Mouse (Mus musculus) testis, postnatal 10 days (tissue): Measurements from ENCODE around the gene Smpd4.
A peak's percentile ranks its signal among the peaks of the same experiment; 100 is the strongest.

ENCODE experiments used
- DNase-seq: peaks from one replicate; pipeline ENCODE4 v3.0.0; 2021; ENCODE audit warnings: low spot score

Smpd4 gene

DNA sequence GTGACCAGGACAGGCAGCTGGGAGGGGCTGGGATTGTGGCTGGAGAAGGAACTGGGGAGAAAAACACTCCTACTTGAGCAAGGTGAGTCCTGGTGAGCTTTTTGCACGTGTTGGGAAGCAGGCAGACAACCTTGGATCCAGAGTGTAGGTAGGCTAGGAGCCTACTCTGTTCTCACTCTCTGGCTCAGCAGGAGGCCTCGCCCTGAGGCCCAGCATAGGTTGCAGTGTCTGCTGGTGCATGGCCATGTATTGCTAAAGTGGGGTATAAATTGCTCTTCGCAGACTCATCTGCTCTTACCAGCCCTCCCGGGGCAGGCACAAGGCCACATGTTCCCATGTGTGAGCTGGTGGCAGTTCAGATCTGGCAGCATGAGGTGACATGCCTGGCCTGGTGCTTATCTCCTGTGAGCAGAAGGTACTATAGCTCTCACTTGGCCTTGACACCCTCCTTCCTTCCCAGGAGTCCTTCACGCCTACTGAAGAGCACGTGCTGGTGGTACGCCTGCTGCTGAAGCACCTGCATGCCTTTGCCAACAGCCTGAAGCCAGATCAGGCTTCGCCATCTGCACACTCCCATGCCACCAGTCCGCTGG, 19.0 kb downstream of the Smpd4 start:
- DNase-seq: no peak

DNA sequence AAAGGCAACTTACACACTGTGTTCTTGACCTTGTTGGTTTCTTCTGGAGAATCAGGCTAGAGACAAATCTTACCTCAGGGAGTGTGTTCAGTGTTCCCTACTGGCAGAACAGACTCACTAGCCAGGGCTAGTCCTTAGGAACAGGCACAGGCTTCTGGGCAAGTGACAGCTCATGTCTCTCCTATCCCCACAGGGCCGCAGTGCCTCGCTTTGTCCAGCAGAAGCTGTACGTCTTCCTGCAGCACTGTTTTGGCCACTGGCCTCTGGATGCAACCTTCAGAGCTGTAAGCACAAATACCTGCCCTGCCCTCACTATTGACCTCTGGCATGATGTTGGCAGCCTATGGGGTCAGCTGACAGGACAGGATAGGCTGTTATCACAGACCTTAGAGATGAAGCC, 19.9 kb downstream of the Smpd4 start:
- no peak for DNase-seq

DNA sequence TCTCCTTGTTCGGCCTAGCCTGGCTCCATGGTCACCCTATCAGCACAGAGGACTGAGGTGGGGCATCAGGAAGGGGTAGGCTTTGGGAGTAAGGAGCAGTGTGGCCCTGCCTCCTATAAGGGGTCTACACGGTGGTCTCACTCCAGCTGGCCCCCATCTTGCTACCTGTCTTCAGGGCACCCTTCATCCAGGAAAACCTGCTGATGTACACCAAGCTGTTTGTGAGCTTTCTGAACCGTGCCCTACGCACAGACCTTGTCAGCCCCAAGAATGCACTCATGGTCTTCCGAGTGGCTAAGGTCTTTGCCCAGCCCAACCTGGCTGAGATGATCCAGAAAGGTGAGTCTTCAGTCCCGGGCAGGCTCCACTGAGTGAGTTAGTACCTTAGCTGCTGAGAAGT, 20.8 kb downstream of the Smpd4 start:
- DNase-seq: no peak

DNA sequence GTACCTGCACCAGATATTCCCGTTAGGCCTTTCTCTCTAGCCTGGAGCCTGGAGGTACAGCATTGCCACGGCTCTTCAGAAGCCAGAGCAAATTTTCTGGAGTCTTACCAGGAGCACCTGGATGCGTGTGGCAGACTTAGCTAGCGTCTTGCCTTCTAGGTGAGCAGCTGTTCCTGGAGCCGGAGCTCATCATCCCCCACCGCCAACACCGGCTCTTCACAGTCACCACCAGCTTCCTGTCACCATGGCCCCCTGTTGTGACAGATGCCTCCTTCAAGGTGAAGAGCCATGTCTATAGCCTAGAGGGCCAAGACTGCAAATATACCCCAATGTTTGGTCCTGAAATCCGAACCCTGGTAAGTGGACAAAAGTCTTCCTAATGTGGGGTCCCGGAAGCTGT, 21.6 kb downstream of the Smpd4 start:
- DNase-seq: no peak

DNA sequence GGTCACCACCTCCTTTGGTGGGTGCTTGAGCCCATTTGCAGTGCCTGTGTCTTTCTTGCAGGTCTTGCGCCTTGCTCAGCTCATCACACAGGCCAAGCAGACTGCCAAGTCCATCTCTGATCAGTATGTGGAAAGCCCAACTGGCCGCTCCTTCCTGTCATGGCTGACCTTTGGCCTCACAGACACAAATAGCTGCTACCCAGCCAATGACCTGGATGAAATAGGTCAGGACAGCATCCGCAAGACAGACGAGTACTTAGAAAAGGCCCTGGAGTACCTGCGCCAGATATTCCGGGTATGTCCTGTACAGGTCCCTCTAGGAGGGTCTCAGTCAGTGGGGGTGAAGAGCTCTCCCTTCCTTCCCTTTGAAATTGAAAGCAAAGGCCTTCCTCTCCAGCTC, 22.1 kb downstream of the Smpd4 start:
- no peak for DNase-seq

DNA sequence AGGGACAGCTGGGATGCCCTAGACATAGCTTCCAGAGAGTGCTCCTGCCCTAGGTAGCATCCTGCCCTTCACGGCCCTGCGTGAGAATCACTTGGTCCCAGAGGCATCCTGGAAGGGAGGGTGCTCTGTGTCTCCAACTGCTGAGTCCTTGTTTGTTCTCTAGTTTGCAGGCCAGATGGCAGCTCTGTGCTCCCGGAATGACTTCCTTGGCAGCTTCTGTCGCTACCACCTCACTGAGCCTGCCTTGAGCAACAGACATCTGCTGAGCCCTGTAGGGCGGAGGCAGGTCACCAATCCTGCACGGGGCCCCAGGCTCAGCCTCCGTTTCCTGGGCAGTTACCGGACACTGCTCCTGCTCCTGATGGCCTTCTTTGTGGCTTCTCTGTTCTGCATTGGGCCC, 23.2 kb downstream of the Smpd4 start:
- DNase-seq: peak; percentile 37

DNA sequence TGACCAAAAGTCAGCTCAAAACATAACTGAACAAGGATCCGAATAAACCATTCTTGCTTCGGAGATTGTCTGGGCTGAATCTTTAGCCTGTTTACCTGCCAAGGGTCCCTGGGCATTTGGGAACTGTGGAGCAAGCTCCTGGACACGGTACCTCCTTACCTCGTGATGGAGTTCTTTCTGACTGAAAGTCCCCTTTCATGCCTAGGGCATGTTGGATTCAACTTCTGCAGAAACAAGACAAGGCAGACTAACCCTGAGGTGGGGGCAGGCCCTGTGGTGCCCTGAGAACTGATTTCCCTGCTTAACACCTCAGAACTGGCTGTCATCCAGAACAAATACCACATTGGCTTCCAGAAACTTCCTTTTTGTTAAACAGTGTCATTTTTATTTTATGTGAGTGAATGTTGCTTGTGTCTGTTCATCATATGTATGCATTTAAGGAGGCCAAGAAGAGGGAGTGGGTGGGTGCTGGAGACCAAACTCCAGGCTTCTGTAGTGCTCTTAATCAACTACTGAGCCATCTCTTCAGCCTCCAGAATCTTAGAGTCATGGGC, 24.4 kb downstream of the Smpd4 start:
- no peak for DNase-seq

DNA sequence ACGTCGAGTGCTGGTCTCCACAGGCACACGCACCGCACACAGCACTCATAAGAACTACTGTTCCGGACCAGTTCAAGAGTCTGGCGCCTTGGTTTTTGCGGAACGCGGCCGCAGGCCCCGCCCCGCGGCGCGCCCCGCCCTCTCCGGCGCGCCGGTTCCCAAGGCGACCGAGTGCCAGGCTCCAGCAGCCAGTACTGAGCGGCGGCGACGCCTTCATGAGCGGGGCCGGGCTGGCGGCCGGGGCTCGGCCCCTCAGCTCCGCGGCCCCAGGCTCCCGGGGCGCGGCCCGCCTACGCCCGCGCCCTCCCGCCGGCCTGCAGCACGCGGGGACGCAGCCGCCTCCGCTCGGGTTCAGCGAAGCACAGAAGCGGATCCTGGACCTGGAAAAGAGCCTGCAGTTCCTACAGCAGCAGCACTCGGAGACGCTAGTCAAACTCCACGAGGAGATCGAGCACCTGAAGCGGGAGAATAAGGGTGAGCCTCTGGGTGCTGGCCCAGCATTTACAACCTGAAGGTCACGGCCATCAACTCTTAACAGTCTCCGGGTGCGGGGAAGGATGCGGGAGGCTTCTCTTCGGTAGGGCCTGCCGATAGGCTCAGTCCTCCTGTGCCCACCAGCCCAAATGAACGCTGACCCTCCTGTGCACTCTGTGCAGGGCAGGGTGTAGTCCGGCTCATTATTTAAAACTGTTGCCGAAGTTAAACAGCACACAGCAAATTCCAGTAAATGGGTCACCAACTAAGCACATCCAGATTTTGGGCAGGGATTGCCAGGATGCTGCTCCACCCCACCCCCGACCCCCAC, 27.4 kb downstream of the Smpd4 start, which contains the start of gene Ccdc74a:
Gene Ccdc74a (plus strand): TSS at position 161 of the 805 bp plus-strand sequence.
- DNase-seq: peak; percentile 85

DNA sequence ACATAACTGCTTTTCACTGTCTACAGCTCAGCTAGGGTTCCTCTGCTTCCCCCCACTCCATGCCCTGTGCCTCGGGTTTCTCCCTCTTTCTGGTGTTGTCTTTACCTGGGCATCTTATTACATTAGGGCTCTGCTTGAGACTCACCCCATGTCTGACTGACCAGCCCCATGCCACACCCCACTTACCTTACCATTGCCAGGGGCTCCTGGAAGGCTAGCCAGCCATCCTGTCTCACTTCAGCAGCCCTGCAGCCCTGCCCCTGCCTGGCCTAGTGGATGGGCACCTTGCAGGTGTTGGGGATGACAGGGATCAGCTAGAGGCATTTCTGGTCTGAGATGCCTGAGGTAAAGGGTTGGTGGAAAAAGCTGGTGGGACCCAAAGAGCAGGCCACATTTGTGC, 28.0 kb downstream of the Smpd4 start:
- DNase-seq: no peak

DNA sequence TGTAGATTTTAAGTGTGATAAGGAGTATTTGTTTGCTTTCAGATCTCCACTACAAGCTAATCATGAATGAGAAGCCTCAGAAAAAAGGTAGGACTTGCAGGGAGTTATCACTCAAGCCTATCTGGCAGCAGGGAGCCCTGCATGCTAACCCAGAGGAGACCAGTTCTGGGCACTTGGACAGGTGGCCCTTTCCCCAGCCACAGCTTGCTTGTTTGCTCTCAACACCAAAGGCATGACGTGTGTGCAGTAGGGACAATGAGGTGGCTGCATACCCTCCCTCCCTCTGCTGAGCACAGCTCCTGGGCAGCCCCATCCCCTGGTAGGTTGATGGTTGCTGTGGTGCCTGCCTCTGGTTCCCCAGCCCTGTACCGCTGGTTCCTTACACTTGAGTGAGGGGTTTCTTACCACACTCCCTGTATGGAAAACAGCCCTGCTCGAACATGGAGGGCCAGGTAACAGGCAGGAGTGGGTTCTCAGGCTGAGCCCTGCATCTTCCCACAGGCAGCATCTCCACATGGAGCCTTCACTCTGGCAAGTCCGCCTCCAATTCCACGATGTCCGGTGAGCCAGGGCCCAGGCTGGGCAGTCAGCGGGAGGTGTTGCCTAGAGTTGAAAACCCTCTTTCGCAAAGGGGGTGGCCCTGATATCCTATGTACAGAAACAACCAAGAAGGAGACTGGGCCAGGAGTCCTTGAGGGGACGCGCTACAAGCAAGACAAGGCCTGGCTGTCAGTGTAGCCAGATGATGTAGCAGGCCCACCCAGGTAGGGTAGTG, 28.6 kb downstream of the Smpd4 start:
- no peak for DNase-seq

DNA sequence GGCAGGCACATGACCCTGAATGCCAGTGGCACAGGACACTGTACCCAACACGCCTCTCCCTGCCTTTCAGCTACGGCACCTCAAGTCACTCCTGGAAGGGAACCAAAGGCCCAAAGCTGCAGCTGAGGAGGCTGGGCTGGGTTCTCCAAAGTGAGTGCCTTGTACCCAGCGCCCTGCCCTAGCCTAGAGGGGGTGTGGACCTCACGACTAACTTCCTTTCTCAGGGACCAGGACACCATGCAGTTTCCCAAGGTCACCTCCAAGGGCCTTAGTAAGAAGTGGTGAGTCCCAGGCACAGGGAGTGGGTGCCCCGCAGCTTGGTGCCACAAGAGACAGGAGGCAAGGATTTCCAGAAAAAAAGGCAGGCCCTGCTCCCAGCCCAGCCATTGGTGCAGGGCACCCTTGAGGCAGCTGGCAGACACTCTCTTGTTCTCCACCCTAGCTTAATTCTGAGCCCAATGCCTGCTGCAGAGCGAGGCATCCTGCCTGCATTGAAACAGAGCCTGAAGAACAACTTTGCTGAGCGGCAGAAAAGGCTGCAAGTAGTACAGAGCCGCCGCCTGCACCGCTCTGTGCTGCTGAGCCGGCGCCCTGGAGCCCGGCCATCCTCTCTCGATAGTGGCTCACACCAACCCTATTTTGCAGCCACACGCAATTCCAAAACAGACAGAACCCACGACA, 30.9 kb downstream of the Smpd4 start:
- no peak for DNase-seq

DNA sequence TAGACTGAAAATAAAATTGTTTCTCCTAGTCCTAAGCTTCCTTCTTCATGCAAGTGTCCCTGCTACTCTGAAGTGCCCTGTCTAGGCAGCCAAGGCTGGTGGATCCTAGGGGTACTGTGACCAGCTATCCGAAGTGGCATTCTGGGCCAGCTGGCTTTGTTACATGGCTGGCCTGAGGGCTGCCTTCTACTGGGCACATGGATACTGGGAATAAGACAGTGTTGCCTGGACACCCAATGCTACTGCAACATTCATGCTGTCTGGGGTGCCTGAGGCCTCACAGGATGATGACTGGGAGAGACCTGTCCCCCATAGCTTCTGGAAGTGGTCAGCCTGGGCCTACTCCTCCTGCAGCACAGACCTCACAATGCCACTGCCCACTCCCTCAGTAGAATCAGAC, 31.6 kb downstream of the Smpd4 start:
- DNase-seq: no peak

DNA sequence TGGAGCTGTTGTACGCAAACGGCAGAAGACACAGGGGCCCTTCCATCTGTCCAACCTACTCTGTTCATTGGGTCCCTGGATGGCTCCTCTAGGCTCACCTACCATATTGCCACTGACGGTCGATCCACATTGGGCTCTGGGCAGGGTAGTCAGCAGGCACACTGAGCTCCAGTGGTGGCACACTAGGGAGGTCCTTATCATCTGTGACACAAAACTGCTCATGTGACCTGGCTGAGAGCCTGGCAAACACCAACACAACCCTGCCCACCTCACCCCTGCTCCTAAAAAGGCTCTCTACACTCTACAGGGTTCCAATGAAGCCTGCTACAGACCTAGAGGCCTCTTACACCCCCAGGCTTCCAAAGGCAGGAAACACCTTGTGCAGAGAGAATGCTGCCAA, 33.5 kb downstream of the Smpd4 start:
- no peak for DNase-seq

DNA sequence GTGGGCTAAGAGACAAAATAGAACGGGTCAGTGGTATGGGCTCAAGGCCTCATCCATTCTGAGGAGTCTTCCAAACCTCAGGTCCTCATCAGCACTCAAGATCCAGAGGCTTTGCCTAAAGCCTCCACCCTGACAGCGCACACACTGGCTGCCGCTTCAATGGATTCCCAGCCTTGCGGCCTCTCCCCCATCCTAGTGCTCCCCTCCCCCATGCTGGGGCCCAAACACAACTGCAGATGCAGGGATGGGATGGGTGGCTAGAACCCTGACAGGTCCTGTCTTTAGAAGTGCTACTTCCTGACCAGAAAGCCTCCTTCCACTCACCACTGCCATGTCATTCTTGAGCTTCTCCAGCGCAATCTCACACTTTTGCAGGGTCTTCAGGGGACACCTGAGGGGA, 34.4 kb downstream of the Smpd4 start:
- no peak for DNase-seq

DNA sequence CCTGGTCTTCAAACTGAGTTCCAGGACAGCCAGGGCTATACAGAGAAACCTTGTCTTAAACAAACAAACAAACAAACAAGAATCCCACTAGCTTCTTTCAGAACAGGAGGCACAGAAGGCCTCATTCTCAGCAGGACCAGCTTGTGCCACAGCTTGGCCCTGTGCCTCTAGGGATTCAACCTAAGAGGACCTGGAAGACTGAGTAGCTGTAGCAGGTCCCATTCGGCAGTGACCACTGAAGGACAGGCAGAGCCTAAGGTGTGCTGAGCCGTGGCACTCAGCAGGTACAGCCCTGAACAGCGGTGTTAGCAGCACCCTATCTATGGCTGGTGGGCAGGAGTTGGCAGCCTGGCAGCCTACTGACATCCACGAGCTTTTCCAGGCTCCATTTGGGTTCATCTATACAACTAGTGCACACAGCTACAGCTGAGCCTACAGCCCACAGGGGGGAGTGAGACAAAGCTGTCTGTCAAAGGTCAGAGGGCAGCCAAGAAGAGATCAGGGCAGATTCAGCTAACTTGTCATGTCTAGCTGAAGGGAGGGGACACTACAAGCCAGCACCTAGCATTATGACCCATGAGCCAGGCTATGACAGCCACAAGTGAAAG, 35.1 kb downstream of the Smpd4 start:
- DNase-seq: no peak

DNA sequence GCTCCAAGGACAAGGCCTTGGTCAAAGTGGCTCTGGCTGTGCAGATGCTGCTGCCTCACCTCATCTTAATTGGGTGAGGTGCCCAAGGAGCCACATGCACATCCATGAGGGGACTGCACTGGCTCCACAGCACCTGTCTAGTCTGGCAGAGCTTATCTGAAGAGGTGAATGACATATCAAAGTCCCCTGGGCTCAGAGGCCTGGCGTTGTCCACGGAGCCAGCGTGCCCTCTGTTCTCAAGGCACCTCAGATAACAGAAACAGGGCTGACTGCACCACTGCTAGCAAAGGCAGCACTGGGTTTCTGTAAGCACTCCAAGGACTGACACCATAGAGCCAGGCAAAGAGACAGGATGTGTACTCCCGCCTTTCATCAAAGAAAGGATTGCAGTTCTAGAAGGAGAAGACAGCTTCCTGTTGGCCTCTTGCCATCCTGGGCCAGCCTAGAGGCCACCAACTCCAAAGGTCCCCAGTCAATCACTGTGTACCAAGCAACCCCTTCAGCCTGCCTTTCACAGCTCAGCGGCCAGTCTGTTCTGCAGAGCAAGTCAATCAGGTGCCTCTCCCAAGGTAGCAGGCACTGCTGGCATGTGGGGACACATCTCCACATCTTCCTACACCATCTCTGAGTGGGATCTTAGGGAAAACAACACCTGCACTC, 37.2 kb downstream of the Smpd4 start:
- no peak for DNase-seq

DNA sequence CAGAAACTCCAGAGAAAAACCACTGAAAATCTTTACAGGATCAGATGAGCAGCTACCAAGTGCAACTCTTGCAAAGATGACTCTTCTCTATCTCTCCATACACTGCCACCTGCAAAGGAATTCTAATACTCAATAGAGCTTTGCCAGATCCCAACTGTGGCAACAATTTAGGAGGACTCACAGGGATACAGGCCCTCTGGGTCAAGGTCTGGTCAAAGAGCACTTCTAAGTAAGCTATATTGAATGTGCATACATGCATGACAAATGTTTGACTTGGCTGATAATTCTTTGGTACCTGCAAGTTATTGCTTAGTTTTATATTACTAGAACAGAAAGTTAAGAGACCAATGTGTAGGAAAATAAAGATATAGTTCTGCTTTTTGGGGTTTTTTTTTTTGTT, 46.4 kb downstream of the Smpd4 start:
- DNase-seq: no peak

DNA sequence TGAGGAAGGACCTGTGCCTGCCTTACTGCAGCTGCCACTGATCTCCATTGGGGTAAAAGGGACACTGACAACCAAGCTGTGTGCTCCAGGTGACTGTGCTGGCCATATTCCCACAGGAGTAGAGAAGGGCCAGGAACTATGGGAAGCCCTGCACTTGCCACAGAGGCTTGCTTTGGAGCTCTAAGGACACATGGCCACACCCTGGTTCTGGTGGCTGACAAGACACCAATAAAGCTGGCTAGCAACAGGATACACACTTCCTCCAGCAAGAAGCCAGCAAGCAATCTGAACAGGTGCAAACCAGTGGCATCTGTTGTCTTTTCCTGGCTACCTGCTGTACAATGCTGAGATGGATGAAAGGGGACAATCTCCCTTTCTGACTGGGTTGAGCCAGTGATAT, 50.7 kb downstream of the Smpd4 start:
- no peak for DNase-seq
